Mouse (Mus musculus) E14TG2a.4 (cell line): ENCODE measurements around the gene Smo.

ENCODE experiments used
- CTCF ChIP-seq: conservative IDR thresholded peaks from 2 replicates; pipeline ENCODE4 v1.5.1; 2014; ENCODE audit warnings: low read length
- POU5F1 ChIP-seq: IDR thresholded peaks from 2 replicates; pipeline ENCODE4 v1.6.1; 2014; ENCODE audit warnings: low read length, borderline replicate concordance

DNA sequence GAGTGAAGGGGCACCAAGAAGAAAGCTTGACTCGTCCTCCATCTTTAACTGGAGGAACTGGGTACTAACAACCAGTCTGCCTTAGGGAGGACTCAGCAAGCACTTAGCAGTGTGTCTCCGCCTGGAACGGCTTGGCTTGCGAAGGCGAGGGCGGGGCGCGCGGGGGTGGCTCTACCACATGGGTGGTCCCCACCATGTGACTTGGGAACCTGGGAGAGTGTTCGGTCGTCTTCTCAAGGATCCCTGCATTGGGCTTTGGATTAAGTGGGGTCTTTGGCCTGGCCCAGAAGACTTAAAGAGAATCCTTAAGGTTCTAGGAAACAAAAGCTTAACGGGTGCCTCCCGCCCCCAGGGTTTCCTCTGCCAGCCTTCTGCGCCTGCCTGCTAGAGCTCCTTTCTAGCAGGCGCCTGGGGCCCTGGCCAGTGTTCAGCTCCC is 16.4 kb upstream of the Smo start:
- TF ChIP-seq CTCF (no peak), POU5F1 (no peak)
